ENCODE assay signal across 14 mouse cellular contexts in the genomic region with DNA sequence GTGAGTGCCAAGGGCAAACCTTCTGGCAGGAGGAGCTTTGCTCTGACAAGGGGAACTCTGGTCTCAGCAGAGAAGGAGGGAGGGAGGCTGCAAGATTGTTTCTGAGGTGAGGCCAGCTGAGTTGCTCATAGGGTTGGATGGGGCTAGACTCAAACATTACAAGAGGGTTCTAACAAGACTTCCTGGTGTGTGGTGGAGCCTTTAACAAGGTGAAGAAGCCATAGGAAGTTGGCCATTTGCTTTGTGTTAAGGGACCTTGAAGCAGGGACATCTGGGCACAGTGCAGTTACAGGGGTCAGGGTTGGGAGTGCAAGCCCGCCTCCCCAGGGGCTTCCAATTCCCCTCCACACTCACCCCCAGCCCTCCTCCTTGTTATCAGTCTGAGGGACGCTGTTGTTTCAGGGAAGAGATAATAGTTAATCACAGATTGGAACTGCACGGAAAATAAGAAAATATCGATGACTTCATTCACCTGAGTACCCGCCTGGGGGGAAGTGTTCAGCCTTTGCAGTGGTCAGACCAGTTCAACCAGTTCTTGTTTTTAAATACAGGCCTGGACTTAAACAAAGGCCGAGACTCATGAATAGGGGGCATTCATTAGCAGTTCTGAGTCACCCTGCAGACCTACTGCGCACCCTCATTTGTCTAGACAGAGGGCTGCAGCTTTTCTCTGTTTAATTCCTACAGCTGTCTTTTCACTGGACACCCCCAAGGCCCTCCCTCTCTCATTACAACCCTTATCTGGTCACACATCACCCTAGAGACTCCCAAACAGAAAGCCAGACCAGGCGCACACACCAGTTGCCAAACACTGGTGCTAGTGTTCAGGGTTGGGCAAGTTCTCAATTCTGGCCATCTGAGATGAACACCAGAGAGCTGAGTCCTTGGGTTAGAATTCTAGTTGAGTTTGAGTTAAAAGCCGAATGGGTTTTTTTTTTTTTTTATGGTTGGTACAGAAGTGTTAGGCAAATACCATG.
DNase-seq lines count a peak whose midpoint lies in the region; ATAC-seq and TF ChIP-seq lines count a peak whose summit lies in the region.
"Had no signal": no experiment of that assay in that cellular context is flagged by ENCODE, and none has a peak within 500 bp of the region (broad histone marks: within the 10 kb centered on the region; RNA-seq: fewer than 3 reads in every experiment).

No protein-coding gene starts in this region.

- no peak overlapping the region for H3K4me2 ChIP-seq in liver, postnatal 0 days (ENCODE audit: low read depth, low read length)
- no peak overlapping the region for H3K4me2 ChIP-seq in hindbrain, embryonic 11.5 days (replicated peaks; ENCODE audit: low read depth, low read length)
- H3K4me2 ChIP-seq: hindbrain, embryonic 13.5 days; liver, embryonic 15.5 days had no signal

- H3K27me3 ChIP-seq in liver, postnatal 0 days (ENCODE audit: insufficient read depth, low read length) = no peaks in the 10 kb centered on the region
- H3K27me3 ChIP-seq in hindbrain, embryonic 11.5 days (ENCODE audit: control insufficient read depth, insufficient read depth, low read length) = no peaks in the 10 kb centered on the region
- H3K27me3 ChIP-seq: hindbrain, embryonic 13.5 days; liver, embryonic 15.5 days had no signal

- H3K4me1 ChIP-seq in liver, postnatal 0 days (ENCODE audit: insufficient read depth) = peaks cover 11% of the 10 kb centered on the region
- no peaks in the 10 kb centered on the region for H3K4me1 ChIP-seq in hindbrain, embryonic 11.5 days (replicated peaks; ENCODE audit: control insufficient read depth, insufficient read depth, low read length)
- H3K4me1 ChIP-seq: hindbrain, embryonic 13.5 days; liver, embryonic 15.5 days had no signal

- 59% methylated on average over 9 of the region's 9 CpGs for WGBS in liver, postnatal 0 days (ENCODE audit: insufficient replicate concordance)
- WGBS in hindbrain, embryonic 11.5 days = 31% methylated on average over 9 of the region's 9 CpGs

- no peaks in the 10 kb centered on the region for H3K9me3 ChIP-seq in liver, postnatal 0 days (ENCODE audit: low read length)
- no peaks in the 10 kb centered on the region for H3K9me3 ChIP-seq in hindbrain, embryonic 11.5 days (ENCODE audit: control insufficient read depth, low read length)
- H3K9me3 ChIP-seq: hindbrain, embryonic 13.5 days; liver, embryonic 15.5 days had no signal

- H3K27ac ChIP-seq in liver, postnatal 0 days (ENCODE audit: low read depth) = 0 out of 2 replicates have a peak overlapping the region, but pooled peaks have one; percentile 11
- H3K27ac ChIP-seq in hindbrain, embryonic 11.5 days (ENCODE audit: low read depth, low read length) = no peak overlapping the region
- H3K27ac ChIP-seq: hindbrain, embryonic 13.5 days; liver, embryonic 15.5 days had no signal

- ATAC-seq in liver, postnatal 0 days = no peak
- ATAC-seq in hindbrain, embryonic 11.5 days (ENCODE audit: low FRiP score) = no peak
- ATAC-seq: forebrain, embryonic 16.5 days had no signal

- TF ChIP-seq CTCF in liver, postnatal 0 days (IDR thresholded peaks at IDR 0.05; ENCODE audit: low read depth) = no peak

- H3K4me3 ChIP-seq in liver, postnatal 0 days (ENCODE audit: low read depth, low read length) = no peak overlapping the region
- no peak overlapping the region for H3K4me3 ChIP-seq in hindbrain, embryonic 11.5 days (ENCODE audit: low read depth, low read length)
- H3K4me3 ChIP-seq: hindbrain, embryonic 13.5 days; liver, embryonic 15.5 days; myocyte had no signal

- no peak overlapping the region for H3K9ac ChIP-seq in liver, postnatal 0 days (replicated peaks)
- H3K9ac ChIP-seq in hindbrain, embryonic 11.5 days (ENCODE audit: low read depth, low read length) = no peak overlapping the region
- H3K9ac ChIP-seq: hindbrain, embryonic 13.5 days; liver, embryonic 15.5 days had no signal

- no peak for DNase-seq in liver, postnatal 0 days
- DNase-seq in liver = no peak
- peak; percentile 95 for DNase-seq in R1 (ENCODE audit: low read depth, low spot score)
- DNase-seq in kidney, adult 9 months = peak; percentile 70
- peak; percentile 20 for DNase-seq in lung, postnatal 10 days
- DNase-seq in adrenal gland, postnatal 4 days (ENCODE audit: low spot score in 2 of 2) = no peak
- DNase-seq in cerebellum, postnatal 25 days = no peak
- no peak for DNase-seq in hindbrain, embryonic 11.5 days (ENCODE audit: low spot score)
- DNase-seq: embryo, embryonic 11 days; heart, adult 11 months had no signal

- no peak for TF ChIP-seq EP300 in liver, postnatal 0 days (IDR thresholded peaks at IDR 0.05; ENCODE audit: low read depth)

- H3K36me3 ChIP-seq in liver, postnatal 0 days (replicated peaks; ENCODE audit: insufficient read depth, low read length) = no peaks in the 10 kb centered on the region
- no peaks in the 10 kb centered on the region for H3K36me3 ChIP-seq in hindbrain, embryonic 11.5 days (ENCODE audit: control insufficient read depth, insufficient read depth, low read length)
- H3K36me3 ChIP-seq: hindbrain, embryonic 13.5 days; liver, embryonic 15.5 days had no signal

Comparison
In these comparisons a context has a peak if more than half of its experiments do, and no peak if none do; other contexts are left out.
1. DNase-seq: peak in R1 (single experiment), kidney, adult 9 months (single experiment) and lung, postnatal 10 days (single experiment); none in liver, postnatal 0 days (single experiment), liver (single experiment), adrenal gland, postnatal 4 days (0 of 2), cerebellum, postnatal 25 days (0 of 2) and hindbrain, embryonic 11.5 days (single experiment).